Mouse (Mus musculus) liver, embryonic 15.5 days (tissue): ENCODE data around the gene Dpf2. TPM values are rescaled to one million over a fixed set of nuclear protein-coding genes. Genes with fewer than 3 reads are reported as not detected.

Experiments used
- ATAC-seq: fragments of 200-750 bp; cut with Nextera tagmentation; 2 replicates; pipeline ENCODE4 v1.8.0; 2017; ENCODE audit warnings: moderate number of reproducible peaks, mild to moderate bottlenecking, moderate library complexity; ENCODE audit not compliant: insufficient read depth
- H3K27ac ChIP-seq: fragments of 300-500 bp; sonication (generic); replicated peaks from 2 replicates; pipeline ENCODE4 v1.5.1; 2015; ENCODE audit warnings: mild to moderate bottlenecking, inconsistent platforms
- H3K27me3 ChIP-seq: fragments of 300-500 bp; sonication (generic); 2 replicates; pipeline ENCODE4 v1.6.1; 2015; ENCODE audit warnings: mild to moderate bottlenecking, inconsistent platforms
- H3K36me3 ChIP-seq: fragments of 300-500 bp; sonication (generic); replicated peaks from 2 replicates; pipeline ENCODE4 v1.6.1; 2015; ENCODE audit warnings: moderate library complexity, mild to moderate bottlenecking, inconsistent platforms
- H3K4me1 ChIP-seq: fragments of 300-500 bp; sonication (generic); replicated peaks from 2 replicates; pipeline ENCODE4 v1.6.1; 2015; ENCODE audit warnings: inconsistent platforms
- H3K4me2 ChIP-seq: fragments of 300-500 bp; sonication (generic); 2 replicates; pipeline ENCODE4 v1.6.1; 2015; ENCODE audit warnings: moderate library complexity, mild to moderate bottlenecking, inconsistent platforms
- H3K4me3 ChIP-seq: fragments of 300-500 bp; sonication (generic); replicated peaks from 2 replicates; pipeline ENCODE4 v1.5.1; 2015; ENCODE audit warnings: mild to moderate bottlenecking, inconsistent platforms
- H3K9ac ChIP-seq: fragments of 300-500 bp; sonication (generic); 2 replicates; pipeline ENCODE4 v1.6.1; 2015; ENCODE audit warnings: moderate library complexity, mild to moderate bottlenecking, inconsistent platforms
- H3K9me3 ChIP-seq: fragments of 300-500 bp; sonication (generic); replicated peaks from 2 replicates; pipeline ENCODE4 v1.6.1; 2016; ENCODE audit warnings: inconsistent platforms
- WGBS: fragments of 180-500 bp; shearing (Covaris S2); methylation state at CpG from one replicate; pipeline ENCODE4 v1.1.7; 2015; ENCODE audit warnings: mixed read lengths; ENCODE audit not compliant: insufficient replicate concordance; 5-methylcytosine and 5-hydroxymethylcytosine counted together
- polyA plus RNA-seq: library from polyadenylated mRNA; unstranded; fragments of >200 nt; fragmentation: Nextera tagmentation; extraction: Ambion mirVana; gene quantifications from 2 replicates; pipeline ENCODE4 v1.2.1, GENCODE M21; 2015

Dpf2 gene
- polyA plus RNA-seq, 1 experiment from 2014 or later: 52.7 TPM

DNA sequence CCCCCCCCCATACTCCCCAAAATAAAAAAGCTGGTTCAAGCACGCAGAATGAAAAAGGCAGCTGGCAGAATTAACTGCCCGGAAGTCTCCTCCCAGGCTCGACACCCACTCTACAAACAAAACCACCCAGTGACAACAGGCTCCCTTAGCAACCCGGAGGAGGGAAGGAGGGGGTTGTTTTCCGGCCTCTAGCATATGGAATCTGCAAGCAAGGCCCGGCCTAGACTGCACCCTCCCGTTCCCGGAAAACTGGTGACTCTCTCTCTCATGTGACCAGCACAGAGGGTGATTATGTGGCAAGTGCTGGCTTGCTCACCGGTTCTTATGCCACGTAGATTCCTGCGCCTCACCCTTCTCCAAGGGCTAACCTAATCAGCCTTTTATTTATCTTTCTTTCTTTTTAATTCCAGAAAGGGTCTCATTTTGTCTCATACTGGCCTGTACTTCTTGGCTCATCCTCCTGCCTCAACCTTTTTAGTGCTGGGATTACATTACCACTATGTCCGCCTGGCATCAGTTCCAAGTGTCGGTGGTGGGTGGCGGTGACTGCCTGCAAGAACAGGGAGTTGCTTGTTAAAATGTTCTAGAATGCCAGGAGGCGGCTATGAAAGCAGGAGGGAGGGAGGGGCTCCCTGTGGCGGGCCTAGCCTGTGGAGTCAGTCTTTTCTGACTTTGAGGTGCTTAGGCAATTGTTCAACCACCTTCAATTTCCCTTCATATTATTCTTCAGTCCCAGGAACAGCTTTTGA lies 66.1 kb downstream of the Dpf2 start:
- Histone ChIP-seq H3K9me3 (no peaks in the 10 kb centered on the region), H3K9ac (peak overlapping the region; percentile 65), H3K27ac (peak overlapping the region; percentile 97), H3K4me2 (peak overlapping the region; percentile 82), H3K36me3 (peaks cover 11% of the 10 kb centered on the region; the same call in 1 of the 2 replicates), H3K27me3 (no peaks in the 10 kb centered on the region), H3K4me3 (peak overlapping the region; percentile 64), H3K4me1 (peaks cover 98% of the 10 kb centered on the region)
- ATAC-seq: peak; percentile 34
- WGBS: 6% methylated on average over 16 of the region's 16 CpGs

Other genes starting within 250 kb of the Dpf2 start
- 28.2 and 32.5 TPM in 2 replicates for gene Sipa1, start 249.3 kb downstream of the Dpf2 start, polyA plus RNA-seq
- gene Map3k11, start 224.3 kb downstream of the Dpf2 start, polyA plus RNA-seq: 16.8 and 18.4 TPM in 2 replicates
- gene Pcnx3, start 224.1 kb downstream of the Dpf2 start, polyA plus RNA-seq: 9.2 and 12.1 TPM in 2 replicates
- gene Kcnk7, start 208.6 kb downstream of the Dpf2 start, polyA plus RNA-seq: 0.15 and 0.28 TPM in 2 replicates
- gene Ehbp1l1, start 186.7 kb downstream of the Dpf2 start, polyA plus RNA-seq: 110 and 121 TPM in 2 replicates
- 39.3 and 39.8 TPM in 2 replicates for gene Fam89b, start 183.4 kb downstream of the Dpf2 start, polyA plus RNA-seq
- 1.2 and 3.4 TPM in 2 replicates for gene Ltbp3, start 172.1 kb downstream of the Dpf2 start, polyA plus RNA-seq
- 21.1 and 24.4 TPM in 2 replicates for gene Scyl1, start 141.6 kb downstream of the Dpf2 start, polyA plus RNA-seq
- 12.9 and 13.1 TPM in 2 replicates for gene Frmd8, start 37.7 kb downstream of the Dpf2 start, polyA plus RNA-seq
- 7.1 and 7.9 TPM in 2 replicates for gene Slc25a45, start 35.2 kb downstream of the Dpf2 start, polyA plus RNA-seq
- gene Tigd3, start 18.9 kb downstream of the Dpf2 start, polyA plus RNA-seq: 2.8 and 2.9 TPM in 2 replicates
- gene Cdc42ep2, start 11.8 kb upstream of the Dpf2 start, polyA plus RNA-seq: 2.9 and 3.1 TPM in 2 replicates
- gene Pola2, start 51.2 kb upstream of the Dpf2 start, polyA plus RNA-seq: 53.8 and 58.9 TPM in 2 replicates
- gene Slc22a20, start 73.1 kb upstream of the Dpf2 start, polyA plus RNA-seq: 0.05 TPM in 1 of 2 replicates, not detected in the other
- 25.1 and 26.1 TPM in 2 replicates for gene Capn1, start 102.9 kb upstream of the Dpf2 start, polyA plus RNA-seq
- gene Syvn1, start 133.6 kb upstream of the Dpf2 start, polyA plus RNA-seq: 13.3 and 17.3 TPM in 2 replicates
- 39.5 and 41.8 TPM in 2 replicates for gene Mrpl49, start 144.8 kb upstream of the Dpf2 start, polyA plus RNA-seq
- 401 and 446 TPM in 2 replicates for gene Fau, start 144.8 kb upstream of the Dpf2 start, polyA plus RNA-seq
- gene Znhit2, start 148.2 kb upstream of the Dpf2 start, polyA plus RNA-seq: 19.1 and 19.5 TPM in 2 replicates
- 49.1 and 50.2 TPM in 2 replicates for gene Tm7sf2, start 155.4 kb upstream of the Dpf2 start, polyA plus RNA-seq
- 27.3 and 30.8 TPM in 2 replicates for gene Vps51, start 164.2 kb upstream of the Dpf2 start, polyA plus RNA-seq
- not detected in 2 replicates for gene Tmem262, start 167.0 kb upstream of the Dpf2 start, polyA plus RNA-seq
- 0.48 and 0.67 TPM in 2 replicates for gene Gm28374, start 169.2 kb upstream of the Dpf2 start, polyA plus RNA-seq
- gene Zfpl1, start 171.9 kb upstream of the Dpf2 start, polyA plus RNA-seq: 19.7 and 24.4 TPM in 2 replicates
- 34.5 and 35.4 TPM in 2 replicates for gene Cdca5, start 172.0 kb upstream of the Dpf2 start, polyA plus RNA-seq
- gene AC131692.1, start 181.4 kb upstream of the Dpf2 start, polyA plus RNA-seq: 0.23 and 0.25 TPM in 2 replicates
- gene Naaladl1, start 192.8 kb upstream of the Dpf2 start, polyA plus RNA-seq: 3.5 and 3.7 TPM in 2 replicates
- gene Sac3d1, start 205.6 kb upstream of the Dpf2 start, polyA plus RNA-seq: 23.2 and 24.0 TPM in 2 replicates
- 58.5 and 66.0 TPM in 2 replicates for gene Snx15, start 215.3 kb upstream of the Dpf2 start, polyA plus RNA-seq
- gene Batf2, start 228.0 kb upstream of the Dpf2 start, polyA plus RNA-seq: 0.17 and 0.44 TPM in 2 replicates
- gene Arl2, start 228.5 kb upstream of the Dpf2 start, polyA plus RNA-seq: 26.0 and 28.8 TPM in 2 replicates